19 mouse cellular contexts compared by ENCODE assay signal in the genomic region with DNA sequence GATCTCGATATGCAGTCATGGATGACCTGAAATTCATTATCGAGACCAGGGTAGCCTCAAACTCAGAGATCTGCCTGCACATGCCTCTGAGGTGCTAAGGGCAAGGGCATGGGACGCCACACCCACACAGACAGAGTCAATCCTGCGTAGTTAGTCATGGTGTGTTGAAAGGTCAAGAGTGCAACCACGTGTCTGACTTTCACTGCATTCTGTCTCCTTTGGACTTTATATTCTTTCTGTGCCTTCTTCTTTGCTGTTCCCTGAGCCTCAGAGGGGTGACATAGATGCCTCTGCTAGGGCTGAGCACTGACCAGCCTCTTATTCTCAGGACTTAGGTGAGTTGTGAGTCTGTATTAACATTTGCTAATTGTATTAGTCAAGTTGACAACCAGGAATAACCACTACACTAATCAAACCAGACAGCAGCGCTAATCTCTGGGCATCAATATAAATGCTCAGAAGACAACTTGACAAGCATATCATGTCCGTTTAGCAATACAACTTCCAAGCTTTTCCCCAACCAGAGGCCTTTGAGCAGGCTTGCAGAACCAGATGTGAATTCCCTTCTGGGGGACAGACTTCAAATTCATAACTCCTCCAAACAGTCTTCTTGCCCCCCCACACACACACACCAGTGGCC.
A peak's percentile ranks its signal among the peaks of the same experiment; 100 is the strongest.
DNase-seq lines count a peak whose midpoint lies in the region; ATAC-seq lines count a peak whose summit lies in the region.
"Had no signal": no experiment of that assay in that cellular context is flagged by ENCODE, and none has a peak within 500 bp of the region (broad histone marks: within the 10 kb centered on the region; RNA-seq: fewer than 3 reads in every experiment).

No protein-coding gene starts in this region.

- no peak; the same call in 1 of the 2 replicates for ATAC-seq in kidney, embryonic 15.5 days (replicated peaks; ENCODE audit: low FRiP score)
- ATAC-seq in midbrain, embryonic 14.5 days (ENCODE audit: low FRiP score, low TSS enrichment): no peak
- ATAC-seq: forebrain, postnatal 0 days; Patski had no signal

- peak; percentile 9 to 20 for DNase-seq in kidney, postnatal 36 days
- DNase-seq in 3T3-L1 (ENCODE audit: low read depth, low spot score): peak; percentile 48
- peak; percentile 10 for DNase-seq in embryo, embryonic 11 days
- DNase-seq in midbrain, embryonic 14.5 days: peak; percentile 10
- no peak for DNase-seq in gastrocnemius, postnatal 10 days
- DNase-seq in spleen, adult 18-20 months: no peak
- DNase-seq: adrenal gland, postnatal 25 days; cerebellum, adult 18-20 months; forebrain, postnatal 0 days; heart, postnatal 10 days; kidney, adult 11 months; lung, embryonic 14.5 days; thymus, adult 2 months had no signal

- no peak overlapping the region for H3K9ac ChIP-seq in kidney, embryonic 15.5 days
- no peak overlapping the region for H3K9ac ChIP-seq in midbrain, embryonic 14.5 days (replicated peaks; ENCODE audit: low read length)
- H3K9ac ChIP-seq: forebrain, postnatal 0 days; hindbrain, embryonic 14.5 days; lung, embryonic 14.5 days; neural tube, embryonic 12.5 days had no signal

- H3K4me3 ChIP-seq in kidney, embryonic 15.5 days (replicated peaks): no peak overlapping the region
- H3K4me3 ChIP-seq in midbrain, embryonic 14.5 days (replicated peaks; ENCODE audit: low read depth, low read length): no peak overlapping the region
- H3K4me3 ChIP-seq: limb, embryonic 10.5 days; neural tube, embryonic 12.5 days had no signal

- 0 out of 2 replicates have a peak, but pooled peaks cover 7% of the 10 kb centered on the region for H3K9me3 ChIP-seq in kidney, embryonic 15.5 days (replicated peaks)
- no peaks in the 10 kb centered on the region for H3K9me3 ChIP-seq in midbrain, embryonic 14.5 days (ENCODE audit: control insufficient read depth, low read length)
- H3K9me3 ChIP-seq: limb, embryonic 10.5 days had no signal

- no peaks in the 10 kb centered on the region for H3K27me3 ChIP-seq in kidney, embryonic 15.5 days
- no peaks in the 10 kb centered on the region for H3K27me3 ChIP-seq in midbrain, embryonic 14.5 days (ENCODE audit: control insufficient read depth, insufficient read depth, low read length)
- H3K27me3 ChIP-seq: neural tube, embryonic 12.5 days; Patski had no signal

- no peaks in the 10 kb centered on the region for H3K36me3 ChIP-seq in kidney, embryonic 15.5 days
- no peaks in the 10 kb centered on the region for H3K36me3 ChIP-seq in midbrain, embryonic 14.5 days (ENCODE audit: control insufficient read depth, insufficient read depth, low read length)
- H3K36me3 ChIP-seq: limb, embryonic 10.5 days; neural tube, embryonic 12.5 days had no signal

- WGBS in kidney, embryonic 15.5 days: 67% methylated on average over 7 of the region's 7 CpGs
- 39% methylated on average over 7 of the region's 7 CpGs for WGBS in midbrain, embryonic 14.5 days

- H3K4me1 ChIP-seq in kidney, embryonic 15.5 days: no peaks in the 10 kb centered on the region
- no peaks in the 10 kb centered on the region for H3K4me1 ChIP-seq in midbrain, embryonic 14.5 days (ENCODE audit: control insufficient read depth, insufficient read depth, low read length)
- H3K4me1 ChIP-seq: limb, embryonic 10.5 days; neural tube, embryonic 12.5 days had no signal

- H3K27ac ChIP-seq in kidney, embryonic 15.5 days: no peak overlapping the region
- no peak overlapping the region for H3K27ac ChIP-seq in midbrain, embryonic 14.5 days (replicated peaks; ENCODE audit: low read depth, low read length)
- H3K27ac ChIP-seq: hindbrain, embryonic 14.5 days; limb, embryonic 10.5 days; macrophage; neural tube, embryonic 12.5 days had no signal

- no peak overlapping the region for H3K4me2 ChIP-seq in kidney, embryonic 15.5 days
- no peak overlapping the region for H3K4me2 ChIP-seq in midbrain, embryonic 14.5 days (ENCODE audit: low read length)
- H3K4me2 ChIP-seq: hindbrain, embryonic 14.5 days; lung, embryonic 14.5 days; neural tube, embryonic 12.5 days had no signal

Comparison
In these comparisons a context has a peak if more than half of its experiments do, and no peak if none do; other contexts are left out.
1. DNase-seq: peak in kidney, postnatal 36 days (2 of 2), 3T3-L1 (single experiment), embryo, embryonic 11 days (single experiment) and midbrain, embryonic 14.5 days (single experiment); none in gastrocnemius, postnatal 10 days (single experiment) and spleen, adult 18-20 months (0 of 2).